Mouse (Mus musculus) liver, embryonic 14.5 days (tissue): Measurements from ENCODE around the gene Cfap46. TPM values are rescaled to one million over a fixed set of nuclear protein-coding genes. Genes with fewer than 3 reads are reported as not detected.

Source experiments
- ATAC-seq: fragments of 200-750 bp; cut with Nextera tagmentation; 2 replicates; pipeline ENCODE4 v1.8.0; 2017; ENCODE audit warnings: moderate number of reproducible peaks, mild to moderate bottlenecking, moderate library complexity; ENCODE audit not compliant: insufficient read depth
- DNase-seq, 3 experiments: peaks; one replicate each; pipeline ENCODE4 v3.0.0-alpha.2; 2012 to 2013; ENCODE audit warnings: low read depth in 3 of 3, low spot score in 3 of 3
- H3K27ac ChIP-seq: fragments of 300-500 bp; sonication (generic); 2 replicates; pipeline ENCODE4 v1.5.1; 2014; ENCODE audit warnings: moderate library complexity, mild to moderate bottlenecking, control low read depth, inconsistent platforms
- H3K27me3 ChIP-seq: fragments of 300-500 bp; sonication (generic); 2 replicates; pipeline ENCODE4 v1.6.1; 2014; ENCODE audit warnings: mild to moderate bottlenecking, low read length, moderate library complexity; ENCODE audit not compliant: control insufficient read depth, insufficient read depth
- H3K36me3 ChIP-seq: fragments of 300-500 bp; sonication (generic); replicated peaks from 2 replicates; pipeline ENCODE4 v1.6.1; 2014; ENCODE audit warnings: low read depth; ENCODE audit not compliant: control insufficient read depth, insufficient read depth
- H3K4me1 ChIP-seq, 2 experiments: fragments of 200-500 bp in 1 of 2; fragments of 300-500 bp in 1 of 2; sonication (generic) in 1 of 2; replicated peaks; 2 replicates each; pipeline ENCODE4 v1.6.1; 2012 to 2014; ENCODE audit warnings: antibody characterized with exemption in 1 of 2, inconsistent platforms in 1 of 2, low read length in 1 of 2; ENCODE audit not compliant: control insufficient read depth in 2 of 2, insufficient read depth in 2 of 2
- H3K4me2 ChIP-seq: fragments of 300-500 bp; sonication (generic); 2 replicates; pipeline ENCODE4 v1.6.1; 2014; ENCODE audit warnings: low read depth, mild to moderate bottlenecking, control low read depth, moderate library complexity
- H3K4me3 ChIP-seq, 2 experiments: fragments of 200-500 bp in 1 of 2; fragments of 300-500 bp in 1 of 2; sonication (generic) in 1 of 2; 2 replicates each; pipeline ENCODE4 v1.5.1; 2012 to 2014; ENCODE audit warnings: low read depth in 2 of 2, low read length in 2 of 2, mild to moderate bottlenecking in 2 of 2, control low read depth in 1 of 2, inconsistent platforms in 1 of 2, moderate library complexity in 1 of 2; ENCODE audit not compliant: insufficient read depth in 1 of 2
- H3K9ac ChIP-seq: fragments of 300-500 bp; sonication (generic); replicated peaks from 2 replicates; pipeline ENCODE4 v1.6.1; 2014; ENCODE audit warnings: mild to moderate bottlenecking, control low read depth, moderate library complexity
- H3K9me3 ChIP-seq: fragments of 300-500 bp; sonication (generic); 2 replicates; pipeline ENCODE4 v1.6.1; 2016; ENCODE audit warnings: low read length, mixed read lengths; ENCODE audit not compliant: control insufficient read depth
- CTCF ChIP-seq: IDR thresholded peaks from 2 replicates; pipeline ENCODE4 v1.5.1; 2016; ENCODE audit warnings: antibody characterized with exemption, low read depth, control low read depth
- EP300 ChIP-seq: IDR thresholded peaks from 2 replicates; pipeline ENCODE4 v1.6.1; 2016; ENCODE audit warnings: antibody characterized with exemption, low read depth
- WGBS: fragments of 180-500 bp; shearing (Covaris S2); extraction: QIAGEN DNeasy Blood & Tissue Kit; methylation state at CpG from one replicate; pipeline ENCODE4 v1.1.7; 2014; ENCODE audit not compliant: insufficient replicate concordance; 5-methylcytosine and 5-hydroxymethylcytosine counted together
- polyA plus RNA-seq, 2 experiments: library from polyadenylated mRNA; depleted of rRNA in 1 of 2; stranded (reverse) in 1 of 2; unstranded in 1 of 2; fragments of >200 nt; fragmentation: Nextera tagmentation in 1 of 2; extraction: Ambion mirVana in 1 of 2; gene quantifications; 2 replicates each; pipeline versions ENCODE4 v1.2.1 to v1.2.3; 2012 to 2014

Cfap46 gene
- polyA plus RNA-seq, 2 experiments, result not detected

- Histone ChIP-seq H3K27ac (no peak overlapping the region), H3K9me3 (no peaks in the 10 kb centered on the region), H3K4me3 (no peak overlapping the region), H3K9ac (no peak overlapping the region), H3K4me1 (peaks cover 0 to 5% of the 10 kb centered on the region in 2 experiments; a peak in 2 of 4 replicates), H3K4me2 (no peak overlapping the region), H3K27me3 (no peaks in the 10 kb centered on the region; the same call in 1 of the 2 replicates), H3K36me3 (no peaks in the 10 kb centered on the region)
- DNase-seq, result peak; percentile 20 to 67 (median 62)
- TF ChIP-seq EP300, result peak; percentile 74
- TF ChIP-seq CTCF, result no peak
- ATAC-seq, result peak; percentile 81
- WGBS, result 22% methylated on average over 4 of the region's 4 CpGs
Observed at GRCm38 (mm10) chr7:139705081-139705480, 21.5 kb upstream of the Cfap46 start.

GRCm38 (mm10) chr7:139703826-139704199 is 20.2 kb upstream of the Cfap46 start:
- no peaks in the 10 kb centered on the region for H3K36me3 ChIP-seq
- peaks cover 0 to 5% of the 10 kb centered on the region in 2 experiments; a peak in 2 of 4 replicates for H3K4me1 ChIP-seq
- DNase-seq (no peak), ATAC-seq (no peak)
- TF ChIP-seq CTCF (no peak), EP300 (no peak)
- no peak overlapping the region for H3K4me3 ChIP-seq
- no peaks in the 10 kb centered on the region; the same call in 1 of the 2 replicates for H3K27me3 ChIP-seq
- 2% methylated on average over 2 of the region's 2 CpGs for WGBS
- H3K27ac ChIP-seq, result no peak overlapping the region
- no peak overlapping the region for H3K4me2 ChIP-seq
- no peak overlapping the region for H3K9ac ChIP-seq
- H3K9me3 ChIP-seq, result no peaks in the 10 kb centered on the region

DNA sequence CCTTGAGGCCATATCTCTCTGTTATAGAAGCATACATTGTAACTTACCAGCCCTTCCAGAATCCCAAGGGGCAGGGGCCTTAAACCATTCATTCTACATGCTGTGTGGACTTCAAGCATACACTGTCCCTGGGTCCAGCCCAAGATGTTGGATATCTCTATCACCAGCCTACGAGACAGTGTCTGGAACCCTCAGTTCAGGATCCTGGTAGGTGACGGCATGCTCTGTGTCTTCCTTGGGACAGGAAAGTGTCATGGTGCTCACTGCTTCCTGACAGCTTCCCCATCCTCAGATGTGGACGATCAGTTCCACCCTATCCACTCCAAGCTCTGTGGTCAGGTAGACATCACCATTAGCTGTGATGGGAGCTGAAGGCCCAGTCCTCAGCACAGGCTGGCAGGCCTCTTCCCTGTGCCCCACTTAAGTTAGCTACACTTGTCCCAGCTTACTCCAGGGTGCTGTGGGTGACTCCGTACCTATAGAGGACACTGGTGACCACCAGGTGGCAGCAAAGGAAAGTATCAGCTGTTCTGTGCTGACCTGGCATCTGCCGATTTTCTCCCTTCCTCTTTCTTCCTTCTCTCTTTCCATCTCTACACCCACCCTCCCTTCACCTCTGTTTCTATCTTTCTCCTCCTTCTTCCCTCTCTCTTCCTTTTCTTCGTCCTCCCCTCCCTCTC is 19.7 kb upstream of the Cfap46 start:
- Histone ChIP-seq H3K4me3 (no peak overlapping the region), H3K27me3 (no peaks in the 10 kb centered on the region; the same call in 1 of the 2 replicates), H3K4me1 (peaks cover 0 to 5% of the 10 kb centered on the region in 2 experiments; a peak in 2 of 4 replicates), H3K9ac (no peak overlapping the region), H3K36me3 (no peaks in the 10 kb centered on the region), H3K27ac (no peak overlapping the region), H3K4me2 (no peak overlapping the region), H3K9me3 (no peaks in the 10 kb centered on the region)
- peak; percentile 53 for ATAC-seq
- 21% methylated on average over 6 of the region's 6 CpGs for WGBS
- TF ChIP-seq CTCF, result peak; percentile 83
- no peak for TF ChIP-seq EP300
- peak; percentile 24 to 47 (median 47) for DNase-seq

GRCm38 (mm10) chr7:139701651-139702301 is 18.2 kb upstream of the Cfap46 start:
- Histone ChIP-seq H3K9ac (no peak overlapping the region), H3K4me1 (peaks cover 0 to 5% of the 10 kb centered on the region in 2 experiments; a peak in 2 of 4 replicates), H3K27me3 (no peaks in the 10 kb centered on the region), H3K4me2 (no peak overlapping the region), H3K27ac (no peak overlapping the region), H3K36me3 (no peaks in the 10 kb centered on the region), H3K9me3 (no peaks in the 10 kb centered on the region), H3K4me3 (no peak overlapping the region)
- ATAC-seq (no peak), DNase-seq (no peak)
- TF ChIP-seq CTCF (no peak), EP300 (no peak)
- WGBS, result 38% methylated on average over 6 of the region's 6 CpGs

DNA sequence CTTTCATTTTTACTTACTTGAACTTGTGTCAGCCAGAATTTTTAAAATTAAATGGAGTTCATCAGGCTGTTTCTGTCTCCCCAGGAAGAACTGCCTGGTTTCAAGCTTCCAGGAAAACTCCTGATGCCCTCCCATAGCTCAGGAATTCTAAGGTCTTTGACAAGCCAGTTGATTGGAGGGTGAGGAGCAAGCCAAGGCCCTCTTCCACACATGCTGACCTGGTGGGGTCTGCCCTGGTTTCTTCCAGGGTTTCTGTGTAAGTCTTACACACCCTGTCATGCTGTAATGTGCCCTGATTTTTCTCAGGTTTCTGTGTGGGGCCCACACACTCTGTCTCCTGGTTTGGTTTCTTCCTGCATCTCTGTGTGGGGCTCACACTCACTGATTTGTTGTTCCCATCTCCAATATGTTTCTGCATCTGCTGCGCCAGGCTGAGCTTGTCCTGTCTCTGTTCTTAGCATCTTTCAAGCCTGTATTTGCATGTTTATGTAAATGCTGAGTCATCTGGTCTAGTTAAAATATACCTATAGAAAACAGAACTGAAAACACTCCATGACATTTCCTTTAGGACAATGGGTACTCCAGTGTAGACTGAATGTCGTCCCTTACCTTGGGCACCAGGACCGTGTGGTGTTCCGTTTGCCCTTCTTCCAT is 9.2 kb upstream of the Cfap46 start:
- H3K27ac ChIP-seq, result no peak overlapping the region
- no peaks in the 10 kb centered on the region for H3K4me1 ChIP-seq
- H3K4me2 ChIP-seq, result no peak overlapping the region
- TF ChIP-seq EP300 (no peak), CTCF (no peak)
- no peak overlapping the region for H3K9ac ChIP-seq
- ATAC-seq (no peak), DNase-seq (no peak)
- H3K9me3 ChIP-seq, result no peaks in the 10 kb centered on the region
- no peaks in the 10 kb centered on the region for H3K36me3 ChIP-seq
- no peak overlapping the region for H3K4me3 ChIP-seq
- WGBS, result 74% methylated on average over 4 of the region's 4 CpGs
- H3K27me3 ChIP-seq, result no peaks in the 10 kb centered on the region
